Mouse (Mus musculus): ENCODE measurements around the gene Rbm39. TPM values are rescaled to one million over a fixed set of nuclear protein-coding genes. Genes with fewer than 3 reads are reported as not detected.

Rbm39 gene
- total and polyA plus RNA-seq, 3 experiments, result 212 to 417 (median 376) TPM

GRCm38 (mm10) chr2:156196302-156197128 lies 16.5 kb upstream of the Rbm39 start, which contains the start of gene Phf20 (continued):
- TF ChIP-seq JUN (IDR thresholded peaks at IDR 0.05; ENCODE audit: insufficient read depth, low read depth, low read length) (no peak), ZMIZ1 (IDR thresholded peaks at IDR 0.05; ENCODE audit: low read depth, low read length) (peak; percentile 15; the same call in 1 of the 2 replicates), RCOR1 (conservative IDR thresholded peaks at IDR 0.05; ENCODE audit: low read depth, low read length) (no peak), CTCF (conservative IDR thresholded peaks at IDR 0.05 in 1 of 2, IDR thresholded peaks at IDR 0.05 in 1 of 2; ENCODE audit: low read depth in 2 of 2, low read length in 2 of 2) (no peak), ETS1 (conservative IDR thresholded peaks at IDR 0.05; ENCODE audit: low read depth, low read length) (no peak), MEF2A (IDR thresholded peaks at IDR 0.05; ENCODE audit: borderline replicate concordance, low read depth, low read length) (no peak), CHD2 (IDR thresholded peaks at IDR 0.05; ENCODE audit: low read length) (peak; percentile 95), NRF1 (IDR thresholded peaks at IDR 0.05; ENCODE audit: low read depth, low read length) (peak; percentile 66), KAT2A (IDR thresholded peaks at IDR 0.05; ENCODE audit: insufficient replicate concordance, low read length) (no peak), SIN3A (IDR thresholded peaks at IDR 0.05; ENCODE audit: low read length) (no peak; the same call in 1 of the 2 replicates), ZNF384 (IDR thresholded peaks at IDR 0.05; ENCODE audit: low read depth, low read length) (no peak), ZC3H11A (IDR thresholded peaks at IDR 0.05; ENCODE audit: low read depth, low read length) (no peak), CHD1 (IDR thresholded peaks at IDR 0.05; ENCODE audit: low read depth, low read length) (no peak), TBP (conservative IDR thresholded peaks at IDR 0.05; ENCODE audit: low read depth, low read length) (no peak; the same call in 1 of the 2 replicates), PAX5 (IDR thresholded peaks at IDR 0.05; ENCODE audit: low read length) (no peak), E2F4 (IDR thresholded peaks at IDR 0.05; ENCODE audit: insufficient replicate concordance, low read depth, low read length) (no peak), UBTF (IDR thresholded peaks at IDR 0.05; ENCODE audit: low read depth, low read length) (no peak)

- H3K9ac ChIP-seq (ENCODE audit: insufficient read depth, low read depth), result no peak overlapping the region
- H3K79me2 ChIP-seq (replicated peaks; ENCODE audit: control insufficient read depth, extremely low read depth, insufficient read depth, poor library complexity, severe bottlenecking), result peaks cover 27% of the 10 kb centered on the region
- no peak overlapping the region for H3K27ac ChIP-seq (ENCODE audit: insufficient read depth, low read depth)
- peaks cover 13 to 39% of the 10 kb centered on the region in 2 experiments for H3K4me1 ChIP-seq (ENCODE audit: control insufficient read depth in 1 of 2, insufficient read depth in 2 of 2)
- no peaks in the 10 kb centered on the region for H3K27me3 ChIP-seq (replicated peaks)
- in situ Hi-C loops (cut with MboI; ENCODE audit: low pct_ligation_motif_present, low pct_unique_long_range_greater_than_20kb, low sequenced_read_pairs) (no loop called here), dilution Hi-C loops (cut with MboI; ENCODE audit: extremely low pct_ligation_motif_present, extremely low pct_unique_long_range_greater_than_20kb, low sequenced_read_pairs) (no loop called here)
- H3K4me3 ChIP-seq (replicated peaks in 1 of 3; ENCODE audit: low read depth in 2 of 3, low read length in 2 of 3, poor library complexity in 1 of 3), result no peak overlapping the region
- H3K36me3 ChIP-seq (replicated peaks in 1 of 2; ENCODE audit: control insufficient read depth in 1 of 2, insufficient read depth in 1 of 2, low read length in 1 of 2), result no peaks in the 10 kb centered on the region
- H3K4me2 ChIP-seq (ENCODE audit: insufficient read depth, low read depth, poor library complexity, severe bottlenecking), result no peak overlapping the region
- no peak for DNase-seq (ENCODE audit: extremely low read depth)
- TF ChIP-seq ELF1 (IDR thresholded peaks at IDR 0.05; ENCODE audit: low read depth, low read length) (no peak), NRF1 (IDR thresholded peaks at IDR 0.05; ENCODE audit: low read depth, low read length) (no peak), MAZ (IDR thresholded peaks at IDR 0.05; ENCODE audit: low read depth, low read length) (no peak), POLR2AphosphoS2 (IDR thresholded peaks at IDR 0.05; ENCODE audit: low read depth, low read length) (no peak), ZC3H11A (IDR thresholded peaks at IDR 0.05; ENCODE audit: low read depth, low read length) (no peak), KAT2A (IDR thresholded peaks at IDR 0.05; ENCODE audit: insufficient replicate concordance, low read length) (no peak), E2F4 (IDR thresholded peaks at IDR 0.05; ENCODE audit: insufficient replicate concordance, low read depth, low read length) (no peak), ZKSCAN1 (IDR thresholded peaks at IDR 0.05; ENCODE audit: borderline replicate concordance, low read depth, low read length) (no peak), GABPA (IDR thresholded peaks at IDR 0.05; ENCODE audit: insufficient replicate concordance, low read depth, low read length) (no peak), HCFC1 (IDR thresholded peaks at IDR 0.05; ENCODE audit: low read depth, low read length) (no peak), CTCF (conservative IDR thresholded peaks at IDR 0.05 in 1 of 2, IDR thresholded peaks at IDR 0.05 in 1 of 2; ENCODE audit: low read depth in 2 of 2, low read length in 2 of 2) (no peak), MAFK (IDR thresholded peaks at IDR 0.05; ENCODE audit: insufficient replicate concordance, low read length) (no peak), ZNF384 (IDR thresholded peaks at IDR 0.05; ENCODE audit: low read depth, low read length) (no peak), TCF12 (IDR thresholded peaks at IDR 0.05; ENCODE audit: low read depth, low read length) (no peak), MYC (IDR thresholded peaks at IDR 0.05; ENCODE audit: low read depth, low read length) (no peak), ZMIZ1 (IDR thresholded peaks at IDR 0.05; ENCODE audit: low read depth, low read length) (no peak), PAX5 (IDR thresholded peaks at IDR 0.05; ENCODE audit: low read length) (no peak)
- H3K9me3 ChIP-seq (replicated peaks; ENCODE audit: low read length), result no peaks in the 10 kb centered on the region
Measured at GRCm38 (mm10) chr2:156194571-156194970, 14.5 kb upstream of the Rbm39 start.
